Mouse (Mus musculus): ENCODE measurements around the gene St6galnac4. TPM values are rescaled to one million over a fixed set of nuclear protein-coding genes. Genes with fewer than 3 reads are reported as not detected.

The St6galnac4 gene
- polyA plus RNA-seq, 1 experiment from 2014 or later, result 22.8 TPM

GRCm38 (mm10) chr2:32597248-32597647, 10.4 kb downstream of the St6galnac4 start:
- no peak overlapping the region for H3K4me3 ChIP-seq (ENCODE audit: low read depth, low read length)
- no peaks in the 10 kb centered on the region; the same call in 1 of the 2 replicates for H3K36me3 ChIP-seq (replicated peaks; ENCODE audit: control insufficient read depth, insufficient read depth, low read depth, low read length)
- H3K9ac ChIP-seq (replicated peaks; ENCODE audit: low read length), result no peak overlapping the region
- no peak overlapping the region for H3K27ac ChIP-seq (replicated peaks; ENCODE audit: low read depth, low read length)
- no peaks in the 10 kb centered on the region for H3K9me3 ChIP-seq (replicated peaks; ENCODE audit: control insufficient read depth, low read length)
- ATAC-seq (replicated peaks; ENCODE audit: insufficient number of reproducible peaks, low FRiP score, low TSS enrichment, low read depth), result no peak
- WGBS, result 86% methylated on average over 5 of the region's 5 CpGs
- no peak for DNase-seq (ENCODE audit: low spot score)
- no peak overlapping the region for H3K4me2 ChIP-seq (ENCODE audit: low read depth, low read length)
- H3K4me1 ChIP-seq (ENCODE audit: control insufficient read depth, insufficient read depth, low read length), result no peaks in the 10 kb centered on the region; the same call in 1 of the 2 replicates
- no peaks in the 10 kb centered on the region for H3K27me3 ChIP-seq (ENCODE audit: control insufficient read depth, insufficient read depth, low read length)

DNA sequence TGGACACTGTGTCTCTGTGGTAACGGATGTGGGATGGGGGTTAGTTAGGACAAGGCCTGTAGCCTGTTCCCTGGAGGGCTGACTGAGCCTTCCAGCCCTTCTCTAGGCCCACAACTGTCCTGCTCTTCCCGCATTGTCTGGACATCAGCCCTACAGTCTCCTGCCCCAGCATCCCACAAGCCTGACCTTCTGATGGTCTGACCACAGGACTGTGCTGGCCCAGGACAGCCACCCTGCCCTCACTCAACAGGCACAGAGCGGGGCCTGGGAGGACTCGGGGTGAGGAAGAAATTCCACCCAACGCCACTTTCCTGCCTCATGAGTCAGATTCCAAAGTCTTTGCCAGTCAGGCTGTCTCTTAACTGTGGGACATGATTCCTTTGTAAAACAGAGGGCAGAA, 10.8 kb downstream of the St6galnac4 start:
- no peak overlapping the region for H3K4me2 ChIP-seq (ENCODE audit: low read depth, low read length)
- H3K27me3 ChIP-seq (ENCODE audit: control insufficient read depth, insufficient read depth, low read length), result no peaks in the 10 kb centered on the region
- H3K27ac ChIP-seq (replicated peaks; ENCODE audit: low read depth, low read length), result no peak overlapping the region
- no peak overlapping the region for H3K4me3 ChIP-seq (ENCODE audit: low read depth, low read length)
- no peaks in the 10 kb centered on the region; the same call in 1 of the 2 replicates for H3K4me1 ChIP-seq (ENCODE audit: control insufficient read depth, insufficient read depth, low read length)
- DNase-seq (ENCODE audit: low spot score), result no peak
- no peaks in the 10 kb centered on the region for H3K9me3 ChIP-seq (replicated peaks; ENCODE audit: control insufficient read depth, low read length)
- H3K9ac ChIP-seq (replicated peaks; ENCODE audit: low read length), result no peak overlapping the region
- 86% methylated on average over 5 of the region's 5 CpGs for WGBS
- H3K36me3 ChIP-seq (replicated peaks; ENCODE audit: control insufficient read depth, insufficient read depth, low read depth, low read length), result no peaks in the 10 kb centered on the region; the same call in 1 of the 2 replicates
- no peak for ATAC-seq (replicated peaks; ENCODE audit: insufficient number of reproducible peaks, low FRiP score, low TSS enrichment, low read depth)

DNA sequence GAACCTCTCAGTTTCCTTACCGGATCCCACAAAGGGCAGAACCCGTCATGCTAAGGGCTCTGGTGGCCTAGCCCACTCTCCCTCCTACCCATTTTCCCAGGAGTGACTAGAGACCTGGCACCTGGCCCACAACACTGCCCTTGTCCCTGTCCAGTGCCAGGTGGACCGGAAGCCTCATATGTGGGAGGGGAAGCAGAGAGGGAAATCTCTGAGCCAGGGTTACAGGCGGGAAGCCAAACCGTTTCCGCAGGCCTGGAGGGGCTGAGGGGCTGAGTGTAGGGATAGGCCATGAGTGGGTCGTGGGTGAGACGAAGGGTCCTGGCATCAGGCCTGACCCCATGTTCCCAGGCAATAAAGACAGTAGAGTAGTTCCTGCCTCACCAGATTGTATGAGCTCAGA, 11.6 kb downstream of the St6galnac4 start:
- Histone ChIP-seq H3K9ac (replicated peaks; ENCODE audit: low read length) (no peak overlapping the region), H3K4me2 (ENCODE audit: low read depth, low read length) (no peak overlapping the region), H3K9me3 (replicated peaks; ENCODE audit: control insufficient read depth, low read length) (no peaks in the 10 kb centered on the region), H3K27ac (replicated peaks; ENCODE audit: low read depth, low read length) (no peak overlapping the region), H3K36me3 (replicated peaks; ENCODE audit: control insufficient read depth, insufficient read depth, low read depth, low read length) (no peaks in the 10 kb centered on the region; the same call in 1 of the 2 replicates), H3K4me1 (ENCODE audit: control insufficient read depth, insufficient read depth, low read length) (no peaks in the 10 kb centered on the region; the same call in 1 of the 2 replicates), H3K4me3 (ENCODE audit: low read depth, low read length) (no peak overlapping the region), H3K27me3 (ENCODE audit: control insufficient read depth, insufficient read depth, low read length) (no peaks in the 10 kb centered on the region)
- ATAC-seq (replicated peaks; ENCODE audit: insufficient number of reproducible peaks, low FRiP score, low TSS enrichment, low read depth) (no peak), DNase-seq (ENCODE audit: low spot score) (no peak)
- WGBS, result 93% methylated on average over 8 of the region's 8 CpGs

DNA sequence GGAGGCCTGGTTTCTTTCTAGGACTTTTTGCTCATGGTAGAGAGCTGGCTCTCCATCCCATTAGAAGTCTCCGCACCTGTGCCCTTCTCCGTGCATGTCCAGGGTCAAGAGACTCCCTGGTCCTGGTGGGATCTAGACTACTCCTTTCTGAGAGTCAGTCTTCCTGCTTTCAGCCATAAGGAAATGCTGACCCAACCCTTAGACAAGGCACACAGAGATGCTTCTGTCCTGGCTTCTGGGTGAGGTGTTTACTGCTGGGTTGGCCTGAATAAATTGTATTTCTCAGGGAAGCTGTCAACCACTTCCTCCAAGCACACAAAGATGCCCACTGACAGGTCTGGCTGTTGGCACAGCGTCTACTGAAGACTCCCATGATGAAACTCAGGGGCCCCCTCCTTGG, 12.5 kb downstream of the St6galnac4 start, which contains the start of gene St6galnac6:
Gene St6galnac6 (plus strand): TSS at position 301 of the 400 bp plus-strand sequence.
- no peak for ATAC-seq (replicated peaks; ENCODE audit: insufficient number of reproducible peaks, low FRiP score, low TSS enrichment, low read depth)
- Histone ChIP-seq H3K9ac (replicated peaks; ENCODE audit: low read length) (no peak within 1 kb of the TSS), H3K27ac (replicated peaks; ENCODE audit: low read depth, low read length) (no peak within 1 kb of the TSS), H3K9me3 (replicated peaks; ENCODE audit: control insufficient read depth, low read length) (no peaks in the 10 kb centered on the region), H3K4me3 (ENCODE audit: low read depth, low read length) (no peak within 1 kb of the TSS), H3K36me3 (replicated peaks; ENCODE audit: control insufficient read depth, insufficient read depth, low read depth, low read length) (no peaks in the 10 kb centered on the region), H3K4me1 (ENCODE audit: control insufficient read depth, insufficient read depth, low read length) (no peaks in the 10 kb centered on the region; the same call in 1 of the 2 replicates), H3K27me3 (ENCODE audit: control insufficient read depth, insufficient read depth, low read length) (no peaks in the 10 kb centered on the region), H3K4me2 (ENCODE audit: low read depth, low read length) (no peak within 1 kb of the TSS)
- 89% methylated on average over 3 of the region's 3 CpGs for WGBS
- DNase-seq (ENCODE audit: low spot score), result no peak

DNA sequence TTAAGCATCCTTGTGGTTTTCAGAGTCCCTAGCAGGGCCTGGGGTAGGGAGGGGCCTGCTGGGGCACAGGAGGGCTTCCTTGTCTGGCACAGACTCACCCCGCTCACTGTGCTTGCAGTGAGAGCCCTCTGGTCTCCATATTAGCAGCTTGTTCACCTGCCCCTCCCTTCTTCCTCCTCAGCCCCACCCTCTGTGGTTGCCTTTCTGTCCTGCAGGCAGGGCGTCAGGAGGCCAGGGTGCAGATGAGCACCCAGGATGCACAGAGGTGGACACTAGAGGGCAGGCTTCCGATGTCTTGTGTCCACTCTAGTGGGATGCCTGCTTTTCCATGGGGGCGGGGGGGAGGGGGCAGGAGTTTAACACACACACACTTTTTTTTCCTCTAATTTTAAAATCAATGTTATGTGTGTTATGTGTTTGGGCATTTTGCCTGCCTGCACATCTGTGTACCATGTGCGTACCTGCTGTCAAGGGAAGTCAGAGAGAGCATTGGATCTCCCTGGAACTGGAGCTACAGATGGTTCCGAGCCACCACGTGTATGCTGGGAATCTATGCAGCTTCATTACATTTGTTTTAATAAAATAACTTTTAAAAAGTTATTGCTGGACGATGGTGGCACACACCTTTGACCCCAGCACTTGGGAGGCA, 14.6 kb downstream of the St6galnac4 start:
- 0 out of 2 replicates have a peak, but pooled peaks have one; percentile 31 for ATAC-seq (replicated peaks; ENCODE audit: insufficient number of reproducible peaks, low FRiP score, low TSS enrichment, low read depth)
- 41% methylated on average over 8 of the region's 8 CpGs for WGBS
- Histone ChIP-seq H3K9ac (replicated peaks; ENCODE audit: low read length) (no peak overlapping the region), H3K4me2 (ENCODE audit: low read depth, low read length) (no peak overlapping the region), H3K4me3 (ENCODE audit: low read depth, low read length) (no peak overlapping the region), H3K9me3 (replicated peaks; ENCODE audit: control insufficient read depth, low read length) (no peaks in the 10 kb centered on the region), H3K36me3 (replicated peaks; ENCODE audit: control insufficient read depth, insufficient read depth, low read depth, low read length) (no peaks in the 10 kb centered on the region), H3K27me3 (ENCODE audit: control insufficient read depth, insufficient read depth, low read length) (no peaks in the 10 kb centered on the region), H3K4me1 (ENCODE audit: control insufficient read depth, insufficient read depth, low read length) (no peaks in the 10 kb centered on the region; the same call in 1 of the 2 replicates), H3K27ac (replicated peaks; ENCODE audit: low read depth, low read length) (no peak overlapping the region)
- DNase-seq (ENCODE audit: low spot score), result peak; percentile 65

- 1% methylated on average over 11 of the region's 11 CpGs for WGBS
- no peaks in the 10 kb centered on the region; the same call in 1 of the 2 replicates for H3K4me1 ChIP-seq (ENCODE audit: control insufficient read depth, insufficient read depth, low read length)
- H3K9ac ChIP-seq (replicated peaks; ENCODE audit: low read length), result peak overlapping the region; percentile 15; the same call in 1 of the 2 replicates
- H3K36me3 ChIP-seq (replicated peaks; ENCODE audit: control insufficient read depth, insufficient read depth, low read depth, low read length), result no peaks in the 10 kb centered on the region
- no peaks in the 10 kb centered on the region for H3K9me3 ChIP-seq (replicated peaks; ENCODE audit: control insufficient read depth, low read length)
- DNase-seq (ENCODE audit: low spot score) (peak; percentile 89), ATAC-seq (replicated peaks; ENCODE audit: insufficient number of reproducible peaks, low FRiP score, low TSS enrichment, low read depth) (0 out of 2 replicates have a peak, but pooled peaks have one; percentile 31)
- H3K4me3 ChIP-seq (ENCODE audit: low read depth, low read length), result peak overlapping the region; percentile 21
- H3K27ac ChIP-seq (replicated peaks; ENCODE audit: low read depth, low read length), result peak overlapping the region; percentile 23; the same call in 1 of the 2 replicates
- peak overlapping the region; percentile 30 for H3K4me2 ChIP-seq (ENCODE audit: low read depth, low read length)
- H3K27me3 ChIP-seq (ENCODE audit: control insufficient read depth, insufficient read depth, low read length), result no peaks in the 10 kb centered on the region
These were observed 15.7 kb downstream of the St6galnac4 start for GRCm38 (mm10) chr2:32602600-32603054.

DNA sequence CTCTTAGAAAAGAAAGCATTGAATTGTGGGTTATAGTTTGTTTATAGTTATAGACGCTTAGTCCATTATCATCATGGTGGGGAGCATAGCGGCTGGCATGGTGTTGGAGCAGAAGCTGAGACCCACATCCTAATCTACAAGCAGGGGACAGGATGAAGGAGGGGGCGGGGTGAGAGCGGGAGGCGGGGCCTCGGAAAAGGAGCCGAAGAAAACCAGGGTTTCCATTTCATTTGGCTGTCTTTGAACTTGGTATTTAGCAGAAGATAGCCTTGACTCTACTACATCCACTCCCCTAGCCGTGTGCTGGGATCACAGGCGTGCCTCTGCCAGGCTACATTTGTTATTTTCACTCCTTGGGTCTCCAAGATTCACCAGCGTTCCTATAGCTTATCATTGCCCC, 17.7 kb downstream of the St6galnac4 start:
- H3K4me2 ChIP-seq (ENCODE audit: low read depth, low read length), result no peak overlapping the region
- no peak overlapping the region for H3K4me3 ChIP-seq (ENCODE audit: low read depth, low read length)
- no peak overlapping the region for H3K9ac ChIP-seq (replicated peaks; ENCODE audit: low read length)
- 47% methylated on average over 10 of the region's 10 CpGs for WGBS
- no peaks in the 10 kb centered on the region for H3K27me3 ChIP-seq (ENCODE audit: control insufficient read depth, insufficient read depth, low read length)
- no peaks in the 10 kb centered on the region for H3K9me3 ChIP-seq (replicated peaks; ENCODE audit: control insufficient read depth, low read length)
- DNase-seq (ENCODE audit: low spot score), result no peak
- no peak overlapping the region for H3K27ac ChIP-seq (replicated peaks; ENCODE audit: low read depth, low read length)
- peaks cover 2% of the 10 kb centered on the region; the same call in 1 of the 2 replicates for H3K4me1 ChIP-seq (ENCODE audit: control insufficient read depth, insufficient read depth, low read length)
- no peaks in the 10 kb centered on the region for H3K36me3 ChIP-seq (replicated peaks; ENCODE audit: control insufficient read depth, insufficient read depth, low read depth, low read length)
- no peak for ATAC-seq (replicated peaks; ENCODE audit: insufficient number of reproducible peaks, low FRiP score, low TSS enrichment, low read depth)
